Mouse (Mus musculus) hindbrain, embryonic 14.5 days (tissue): ENCODE measurements around the gene Rerg. TPM values are rescaled to one million over a fixed set of nuclear protein-coding genes. Genes with fewer than 3 reads are reported as not detected.
"Not testable (repeated sequence)": the region's sequence is repeated elsewhere in the genome, so short reads cannot be mapped to it uniquely, and the experiment has no call there.

Source experiments
- ATAC-seq: fragments of 200-750 bp; cut with Nextera tagmentation; 2 replicates; pipeline ENCODE4 v1.8.0; 2017; ENCODE audit warnings: moderate number of reproducible peaks, mild to moderate bottlenecking, moderate TSS enrichment, moderate library complexity; ENCODE audit not compliant: low FRiP score
- DNase-seq: peaks from one replicate; pipeline ENCODE4 v3.0.0-alpha.2; 2015; ENCODE audit warnings: low spot score
- H3K27ac ChIP-seq: fragments of 300-500 bp; sonication (generic); 2 replicates; pipeline ENCODE4 v1.5.1; 2014; ENCODE audit warnings: mild to moderate bottlenecking, moderate library complexity
- H3K27me3 ChIP-seq: fragments of 300-500 bp; sonication (generic); 2 replicates; pipeline ENCODE4 v1.6.1; 2014; ENCODE audit warnings: mild to moderate bottlenecking, low read length, mixed read lengths; ENCODE audit not compliant: control insufficient read depth, insufficient read depth
- H3K36me3 ChIP-seq: fragments of 300-500 bp; sonication (generic); replicated peaks from 2 replicates; pipeline ENCODE4 v1.6.1; 2014; ENCODE audit not compliant: control insufficient read depth, insufficient read depth
- H3K4me1 ChIP-seq: fragments of 300-500 bp; sonication (generic); replicated peaks from 2 replicates; pipeline ENCODE4 v1.6.1; 2014; ENCODE audit warnings: antibody characterized with exemption, low read length, mixed read lengths; ENCODE audit not compliant: control insufficient read depth, insufficient read depth
- H3K4me2 ChIP-seq: fragments of 300-500 bp; sonication (generic); replicated peaks from 2 replicates; pipeline ENCODE4 v1.6.1; 2014; ENCODE audit warnings: mild to moderate bottlenecking, moderate library complexity
- H3K4me3 ChIP-seq: fragments of 300-500 bp; sonication (generic); replicated peaks from 2 replicates; pipeline ENCODE4 v1.5.1; 2014; ENCODE audit warnings: mild to moderate bottlenecking, low read length
- H3K9ac ChIP-seq: fragments of 300-500 bp; sonication (generic); 2 replicates; pipeline ENCODE4 v1.6.1; 2014
- H3K9me3 ChIP-seq: fragments of 300-500 bp; sonication (generic); 2 replicates; pipeline ENCODE4 v1.6.1; 2016; ENCODE audit warnings: low read length; ENCODE audit not compliant: control insufficient read depth
- WGBS: fragments of 180-500 bp; shearing (Covaris S2); extraction: QIAGEN DNeasy Blood & Tissue Kit; methylation state at CpG from one replicate; pipeline ENCODE4 v1.1.7; 2014; 5-methylcytosine and 5-hydroxymethylcytosine counted together
- polyA plus RNA-seq: library from polyadenylated mRNA; unstranded; fragments of >200 nt; fragmentation: Nextera tagmentation; extraction: Ambion mirVana; gene quantifications from 2 replicates; pipeline ENCODE4 v1.2.1, GENCODE M21; 2014

Gene Rerg
- polyA plus RNA-seq, 1 experiment from 2014 or later: 6.5 TPM

DNA sequence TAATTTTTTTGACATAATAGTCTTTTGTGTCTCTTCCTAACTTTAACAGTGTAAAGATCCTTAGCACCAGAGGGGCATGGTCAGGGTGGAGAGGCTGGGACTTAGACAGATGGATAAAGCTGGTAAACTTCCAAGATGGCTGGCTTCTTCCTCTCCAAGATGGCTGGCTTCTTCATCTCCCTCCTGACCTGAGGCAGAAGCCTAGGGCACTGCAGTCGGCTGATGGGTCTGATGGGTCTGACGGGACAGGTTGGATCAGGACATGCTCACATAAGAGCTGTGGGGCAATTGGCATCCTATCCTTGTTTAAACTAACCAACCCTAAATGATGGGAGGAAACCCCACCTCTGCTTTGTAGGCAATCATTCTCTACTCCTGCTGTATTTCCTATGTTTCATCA is 112.0 kb downstream of the Rerg start:
- Histone ChIP-seq H3K27ac (no peak overlapping the region), H3K4me1 (no peaks in the 10 kb centered on the region), H3K27me3 (no peaks in the 10 kb centered on the region), H3K9me3 (no peaks in the 10 kb centered on the region), H3K36me3 (no peaks in the 10 kb centered on the region), H3K4me2 (no peak overlapping the region), H3K9ac (no peak overlapping the region), H3K4me3 (no peak overlapping the region)
- 97% methylated on average over 2 of the region's 2 CpGs for WGBS
- DNase-seq (no peak), ATAC-seq (no peak)

DNA sequence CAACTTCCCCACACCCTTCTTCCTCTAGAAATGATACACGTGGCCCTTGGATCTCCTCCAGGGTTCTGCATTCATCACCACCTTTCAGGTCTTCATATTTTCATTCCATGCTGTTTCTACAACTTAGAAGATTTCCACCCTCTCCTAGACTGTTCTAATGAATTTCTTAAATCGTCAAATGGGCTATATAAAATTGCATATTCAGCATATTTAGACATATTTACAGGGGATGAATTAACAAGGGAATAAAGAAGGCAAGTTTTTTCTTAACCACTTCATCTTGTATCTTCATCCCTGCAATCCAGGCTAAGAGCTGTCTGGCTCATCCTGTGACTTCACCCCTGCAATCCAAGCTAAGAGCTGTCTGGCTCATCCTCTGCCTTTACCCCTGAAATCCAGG is 116.2 kb downstream of the Rerg start:
- H3K4me3 ChIP-seq: no peak overlapping the region
- no peak overlapping the region for H3K27ac ChIP-seq
- H3K36me3 ChIP-seq: no peaks in the 10 kb centered on the region
- no peak for DNase-seq
- H3K4me2 ChIP-seq: no peak overlapping the region
- H3K9me3 ChIP-seq: 0 out of 2 replicates have a peak, but pooled peaks cover 6% of the 10 kb centered on the region
- H3K4me1 ChIP-seq: no peaks in the 10 kb centered on the region
- 85% methylated on average over 2 of the region's 2 CpGs for WGBS
- H3K9ac ChIP-seq: no peak overlapping the region
- no peak for ATAC-seq
- no peaks in the 10 kb centered on the region for H3K27me3 ChIP-seq

DNA sequence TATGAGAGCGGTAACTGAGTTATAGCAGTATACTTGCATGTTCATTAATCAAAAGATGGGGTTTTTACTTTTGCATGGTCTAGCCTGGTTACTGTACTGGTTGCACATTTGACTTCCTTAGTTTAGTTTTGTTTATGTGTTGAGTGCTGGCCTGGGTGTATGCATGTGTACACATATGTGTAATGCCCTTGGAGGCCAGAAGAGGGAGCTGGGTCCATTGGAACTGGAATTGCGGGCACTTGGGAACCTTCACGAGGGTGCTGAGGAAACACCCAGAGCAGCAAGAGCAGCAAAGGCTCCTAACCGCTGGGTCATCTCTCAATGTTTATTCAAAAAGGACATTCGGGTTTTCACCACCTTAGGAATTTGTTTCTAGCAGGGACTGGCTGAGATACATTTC is 116.8 kb downstream of the Rerg start:
- WGBS: 77% methylated on average over 5 of the region's 5 CpGs
- no peak overlapping the region for H3K27ac ChIP-seq
- no peak overlapping the region for H3K4me3 ChIP-seq
- H3K9ac ChIP-seq: no peak overlapping the region
- H3K27me3 ChIP-seq: no peaks in the 10 kb centered on the region
- no peaks in the 10 kb centered on the region for H3K4me1 ChIP-seq
- DNase-seq: no peak
- H3K4me2 ChIP-seq: no peak overlapping the region
- H3K36me3 ChIP-seq: no peaks in the 10 kb centered on the region
- H3K9me3 ChIP-seq: 0 out of 2 replicates have a peak, but pooled peaks cover 6% of the 10 kb centered on the region
- no peak for ATAC-seq

DNA sequence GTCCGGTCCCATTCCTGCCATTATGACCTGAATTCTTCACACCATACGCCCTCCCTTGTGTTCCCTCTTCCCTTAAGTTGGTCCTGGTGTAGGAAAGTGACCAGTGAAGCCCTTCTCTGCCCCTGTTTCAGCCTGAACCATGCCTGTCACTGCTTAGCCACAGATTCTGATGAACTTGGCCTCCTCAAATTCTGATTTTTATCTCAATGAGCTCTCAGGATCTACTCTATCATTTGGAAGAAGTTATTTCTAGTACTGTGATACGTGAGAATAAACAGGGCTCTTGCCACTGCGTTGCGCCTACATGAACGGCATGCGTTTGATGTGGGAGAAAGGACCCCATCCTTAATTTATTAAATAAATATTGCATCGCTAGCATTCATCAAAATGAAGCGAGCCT is 117.3 kb downstream of the Rerg start:
- no peaks in the 10 kb centered on the region for H3K27me3 ChIP-seq
- no peaks in the 10 kb centered on the region for H3K4me1 ChIP-seq
- H3K9ac ChIP-seq: no peak overlapping the region
- DNase-seq (no peak), ATAC-seq (no peak)
- H3K9me3 ChIP-seq: 0 out of 2 replicates have a peak, but pooled peaks cover 6% of the 10 kb centered on the region
- H3K27ac ChIP-seq: no peak overlapping the region
- no peaks in the 10 kb centered on the region for H3K36me3 ChIP-seq
- no peak overlapping the region for H3K4me3 ChIP-seq
- H3K4me2 ChIP-seq: no peak overlapping the region
- 95% methylated on average over 9 of the region's 9 CpGs for WGBS

DNA sequence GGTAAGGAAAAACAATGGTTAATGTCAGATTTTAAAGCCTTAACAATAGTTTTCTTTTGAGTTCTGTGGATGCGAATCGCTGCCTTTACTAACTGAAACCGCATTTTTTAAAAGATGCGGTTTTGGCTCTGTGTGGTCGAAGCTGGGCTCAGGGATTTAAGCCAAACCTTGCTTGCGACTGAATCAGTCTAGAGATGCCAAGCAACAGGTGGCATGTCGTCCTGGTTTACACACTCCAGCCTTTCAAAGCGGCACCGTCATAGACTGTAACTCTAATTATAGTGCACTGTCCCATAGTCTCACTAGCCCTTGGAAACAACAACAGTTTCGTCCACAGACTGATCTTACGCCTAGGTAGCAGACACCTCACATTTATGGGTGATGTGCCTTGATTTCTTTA is 123.3 kb downstream of the Rerg start:
- 81% methylated on average over 11 of the region's 11 CpGs for WGBS
- no peaks in the 10 kb centered on the region for H3K4me1 ChIP-seq
- 0 out of 2 replicates have a peak, but pooled peaks cover 6% of the 10 kb centered on the region for H3K9me3 ChIP-seq
- no peaks in the 10 kb centered on the region for H3K27me3 ChIP-seq
- no peak overlapping the region for H3K4me2 ChIP-seq
- no peak for DNase-seq
- no peak overlapping the region for H3K27ac ChIP-seq
- H3K4me3 ChIP-seq: no peak overlapping the region
- ATAC-seq: no peak
- H3K9ac ChIP-seq: no peak overlapping the region
- H3K36me3 ChIP-seq: no peaks in the 10 kb centered on the region

DNA sequence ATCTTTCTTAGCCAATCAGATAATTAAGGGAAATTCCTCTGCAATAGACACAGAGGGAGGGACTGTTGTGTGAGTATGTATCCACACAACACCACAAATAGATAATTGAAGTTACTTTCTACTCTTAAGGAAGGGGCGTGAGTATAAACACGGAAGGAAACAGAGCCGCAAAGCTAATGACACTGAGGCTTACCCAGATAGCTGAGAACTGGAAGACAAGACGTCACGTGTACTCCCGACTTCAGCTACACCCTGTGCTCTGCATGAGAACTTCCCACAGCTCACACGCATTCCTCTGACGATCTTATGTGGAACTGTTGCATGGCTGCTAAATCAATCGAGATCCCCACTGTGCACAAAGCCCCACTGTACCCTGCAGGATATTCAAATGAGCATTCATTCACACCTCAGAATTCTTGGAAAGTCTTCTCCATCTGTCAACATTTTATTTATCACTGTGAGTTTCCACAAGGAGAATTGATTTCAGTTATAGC is 125.2 kb downstream of the Rerg start:
- H3K4me3 ChIP-seq: no peak overlapping the region
- no peak overlapping the region for H3K27ac ChIP-seq
- no peaks in the 10 kb centered on the region for H3K36me3 ChIP-seq
- no peak overlapping the region for H3K9ac ChIP-seq
- ATAC-seq (no peak), DNase-seq (no peak)
- no peak overlapping the region for H3K4me2 ChIP-seq
- no peaks in the 10 kb centered on the region for H3K4me1 ChIP-seq
- 74% methylated on average over 9 of the region's 9 CpGs for WGBS
- 0 out of 2 replicates have a peak, but pooled peaks cover 6% of the 10 kb centered on the region for H3K9me3 ChIP-seq
- H3K27me3 ChIP-seq: no peaks in the 10 kb centered on the region

DNA sequence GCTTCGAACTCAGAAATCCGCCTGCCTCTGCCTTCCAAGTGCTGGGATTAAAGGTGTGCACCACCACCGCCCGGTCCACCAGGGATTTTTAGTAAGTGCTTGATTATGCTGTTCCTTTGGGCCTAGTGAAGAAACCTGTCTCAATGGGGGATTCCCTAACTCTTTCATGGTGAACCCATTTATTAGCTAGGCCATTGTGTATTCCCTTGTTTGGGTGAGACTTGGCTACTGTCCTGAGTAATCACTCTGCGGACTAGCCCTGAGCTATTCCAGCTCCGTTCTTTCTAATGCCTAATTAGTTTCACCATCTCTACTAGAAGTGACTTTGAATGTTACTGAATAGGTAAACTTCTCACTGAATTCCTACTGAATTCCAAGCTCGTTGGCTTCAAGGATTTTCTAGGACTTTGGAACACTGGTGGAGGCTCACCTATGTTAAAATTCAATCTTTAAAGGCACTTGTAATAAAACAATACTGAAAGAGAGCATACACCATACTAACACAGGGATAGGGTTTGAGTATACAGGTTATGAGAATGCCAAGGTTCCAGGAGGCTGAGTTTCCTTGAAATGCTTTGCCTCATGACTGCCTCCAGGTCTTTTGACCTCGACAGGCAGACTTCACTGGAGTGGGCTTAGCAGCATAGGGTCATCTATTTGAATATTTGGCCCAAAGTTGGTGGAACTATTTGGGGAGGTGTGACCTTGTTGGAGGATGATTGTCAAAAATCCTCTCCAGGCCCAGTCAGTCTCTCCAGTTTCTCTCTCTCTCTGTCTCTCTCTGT is 134.5 kb downstream of the Rerg start:
- H3K27ac ChIP-seq, H3K4me2 ChIP-seq, H3K4me1 ChIP-seq, H3K4me3 ChIP-seq, H3K36me3 ChIP-seq, H3K27me3 ChIP-seq, H3K9ac ChIP-seq, ATAC-seq, H3K9me3 ChIP-seq, DNase-seq: not testable (repeated sequence)
- WGBS: 85% methylated on average over 8 of the region's 8 CpGs

DNA sequence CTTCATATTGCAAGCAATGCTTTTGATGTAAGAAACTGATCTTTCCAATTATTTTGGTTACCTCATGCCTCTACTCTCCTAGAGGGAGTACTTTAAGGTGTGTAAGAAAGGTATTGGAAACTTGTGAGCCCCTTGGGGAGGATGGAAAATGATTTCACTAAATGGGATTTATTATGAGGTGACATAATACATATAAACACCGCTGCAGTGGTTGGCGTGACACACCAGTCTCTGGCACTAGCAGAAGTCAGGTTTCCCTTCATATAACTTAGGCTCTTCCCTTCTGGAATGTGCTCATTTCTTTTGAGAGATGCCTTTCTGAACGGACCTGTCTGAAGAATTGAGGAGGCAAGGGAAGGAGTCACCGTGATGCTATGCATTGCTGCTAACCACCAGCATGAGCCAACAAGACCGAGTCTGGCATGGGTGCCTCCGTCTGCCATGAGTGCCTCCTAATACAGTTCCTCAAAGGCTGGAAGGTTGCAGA is 139.6 kb downstream of the Rerg start:
- no peaks in the 10 kb centered on the region for H3K9me3 ChIP-seq
- H3K36me3 ChIP-seq: no peaks in the 10 kb centered on the region
- no peak overlapping the region for H3K4me3 ChIP-seq
- no peak overlapping the region for H3K9ac ChIP-seq
- H3K4me2 ChIP-seq: no peak overlapping the region
- H3K27ac ChIP-seq: no peak overlapping the region
- ATAC-seq (no peak), DNase-seq (no peak)
- no peaks in the 10 kb centered on the region for H3K27me3 ChIP-seq
- 0 out of 2 replicates have a peak, but pooled peaks cover 3% of the 10 kb centered on the region for H3K4me1 ChIP-seq
- 78% methylated on average over 6 of the region's 6 CpGs for WGBS

DNA sequence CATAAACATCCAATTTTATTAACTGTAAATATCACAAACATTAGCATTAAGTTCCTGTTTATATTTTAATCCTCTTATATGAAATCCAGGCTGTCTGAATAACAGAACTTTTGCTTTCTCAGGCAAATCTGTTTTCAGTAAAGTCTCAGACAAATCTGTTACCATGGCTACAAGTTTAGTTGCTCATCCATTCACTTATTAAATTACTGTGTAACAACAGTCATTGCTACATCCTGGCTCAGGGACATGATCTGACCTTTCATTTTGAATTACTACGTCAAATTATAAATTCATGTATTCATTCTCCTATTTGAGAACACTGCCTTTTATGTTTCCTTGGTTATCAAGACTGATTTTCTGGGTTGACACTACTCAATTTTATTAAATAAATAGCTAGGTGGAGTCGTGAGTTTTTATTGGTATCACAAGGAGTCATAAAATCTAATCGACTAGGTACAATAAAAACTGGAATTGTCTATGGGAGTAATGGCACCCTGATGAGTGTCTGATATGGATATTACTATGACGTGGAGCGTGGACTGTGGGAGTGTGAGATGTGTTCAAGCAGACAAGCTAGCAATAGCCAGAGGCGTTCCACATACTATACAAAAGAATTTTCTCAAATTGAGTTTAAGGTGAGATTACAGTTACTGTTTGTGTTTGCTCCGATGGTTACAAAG is 140.2 kb downstream of the Rerg start:
- ATAC-seq (no peak), DNase-seq (peak; percentile 34)
- Histone ChIP-seq H3K9me3 (no peaks in the 10 kb centered on the region), H3K27me3 (no peaks in the 10 kb centered on the region), H3K4me1 (0 out of 2 replicates have a peak, but pooled peaks cover 3% of the 10 kb centered on the region), H3K36me3 (no peaks in the 10 kb centered on the region), H3K27ac (no peak overlapping the region), H3K4me2 (no peak overlapping the region), H3K9ac (no peak overlapping the region), H3K4me3 (no peak overlapping the region)
- WGBS: 44% methylated on average over 7 of the region's 7 CpGs
